23 mouse cellular contexts compared by ENCODE assay signal in the genomic region with DNA sequence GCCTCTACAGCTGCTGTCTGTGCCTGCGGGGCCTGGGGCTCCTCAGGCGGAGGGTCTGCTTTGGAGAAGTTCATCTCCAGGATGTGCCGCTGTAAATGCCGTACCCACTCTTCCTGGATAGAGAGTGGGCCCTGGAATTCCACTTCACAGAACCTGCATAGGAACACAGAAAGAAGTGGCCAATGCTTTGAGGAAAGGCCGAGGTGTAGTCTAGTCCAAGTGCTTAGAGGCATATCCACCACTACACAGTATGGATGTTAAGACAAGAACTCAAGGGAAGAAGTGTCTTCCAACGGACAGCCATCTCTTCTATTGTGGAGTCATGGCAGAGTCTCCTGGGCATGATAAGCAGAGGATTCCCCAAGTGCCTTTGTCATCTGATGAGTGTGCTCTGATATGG. TPM values are rescaled to one million over a fixed set of nuclear protein-coding genes. Genes with fewer than 3 reads are reported as not detected.
A peak's percentile ranks its signal among the peaks of the same experiment; 100 is the strongest.
DNase-seq lines count a peak whose midpoint lies in the region; ATAC-seq and TF ChIP-seq lines count a peak whose summit lies in the region.
"Had no signal": no experiment of that assay in that cellular context is flagged by ENCODE, and none has a peak within 500 bp of the region (broad histone marks: within the 10 kb centered on the region; RNA-seq: fewer than 3 reads in every experiment).

No protein-coding gene starts in this region.

- no peak overlapping the region for H3K27ac ChIP-seq in heart, embryonic 10.5 days
- no peak overlapping the region for H3K27ac ChIP-seq in midbrain, embryonic 11.5 days (ENCODE audit: low read depth, low read length)
- no peak overlapping the region for H3K27ac ChIP-seq in midbrain, embryonic 16.5 days (ENCODE audit: low read length)
- peak overlapping the region; percentile 37; the same call in 1 of the 2 replicates for H3K27ac ChIP-seq in ES-E14 (ENCODE audit: insufficient read depth, low read depth, low read length, poor library complexity, severe bottlenecking)
- H3K27ac ChIP-seq: embryonic facial prominence, embryonic 15.5 days; forebrain, embryonic 10.5 days; heart, adult 2 months had no signal

- no peaks in the 10 kb centered on the region for H3K27me3 ChIP-seq in heart, embryonic 10.5 days (ENCODE audit: insufficient read depth, poor library complexity, severe bottlenecking)
- no peaks in the 10 kb centered on the region for H3K27me3 ChIP-seq in midbrain, embryonic 11.5 days (ENCODE audit: control insufficient read depth, insufficient read depth, low read length)
- no peaks in the 10 kb centered on the region for H3K27me3 ChIP-seq in midbrain, embryonic 16.5 days (ENCODE audit: control insufficient read depth, insufficient read depth, low read depth, low read length)
- H3K27me3 ChIP-seq: embryonic facial prominence, embryonic 15.5 days; heart, embryonic 13.5 days; hindbrain, embryonic 15.5 days had no signal

- H3K36me3 ChIP-seq in heart, embryonic 10.5 days: peaks cover 66% of the 10 kb centered on the region
- peaks cover 35% of the 10 kb centered on the region for H3K36me3 ChIP-seq in midbrain, embryonic 11.5 days (ENCODE audit: control insufficient read depth, insufficient read depth, low read length)
- H3K36me3 ChIP-seq in midbrain, embryonic 16.5 days (ENCODE audit: control insufficient read depth, insufficient read depth, low read length): peaks cover 43% of the 10 kb centered on the region
- peaks cover 50% of the 10 kb centered on the region for H3K36me3 ChIP-seq in ES-E14 (ENCODE audit: control insufficient read depth, insufficient read depth, low read length, poor library complexity, severe bottlenecking)

- H3K4me2 ChIP-seq in midbrain, embryonic 11.5 days: no peak overlapping the region
- H3K4me2 ChIP-seq in midbrain, embryonic 16.5 days (ENCODE audit: low read length): no peak overlapping the region
- H3K4me2 ChIP-seq: embryonic facial prominence, embryonic 15.5 days; heart, embryonic 13.5 days; hindbrain, embryonic 15.5 days had no signal

- no peak overlapping the region for H3K4me3 ChIP-seq in heart, embryonic 10.5 days
- H3K4me3 ChIP-seq in midbrain, embryonic 11.5 days (ENCODE audit: low read depth, low read length): no peak overlapping the region
- H3K4me3 ChIP-seq in midbrain, embryonic 16.5 days (ENCODE audit: low read depth, low read length): no peak overlapping the region
- no peak overlapping the region for H3K4me3 ChIP-seq in ES-E14 (ENCODE audit: insufficient read depth in 1 of 2, low read depth in 1 of 2, low read length in 2 of 2, poor library complexity in 1 of 2, severe bottlenecking in 1 of 2)
- H3K4me3 ChIP-seq: embryonic facial prominence, embryonic 15.5 days; erythroblast, embryonic 14.5 days; forebrain, embryonic 10.5 days; heart, adult 2 months; heart, embryonic 13.5 days; hindbrain, embryonic 15.5 days had no signal

- DNase-seq in cerebellum, adult 11-12 months: peak; percentile 12
- DNase-seq in heart, embryonic 10.5 days (ENCODE audit: low spot score): peak; percentile 50
- DNase-seq in heart, postnatal 25 days (ENCODE audit: low spot score): no peak
- peak; percentile 53 for DNase-seq in midbrain, embryonic 11.5 days (ENCODE audit: low spot score, missing footprints)
- no peak for DNase-seq in ES-E14 (ENCODE audit: low read depth, low spot score)
- no peak for DNase-seq in lung, postnatal 36 days
- DNase-seq: adrenal gland, postnatal 10 days; B cell, adult 2 months; cerebellum, adult 18-20 months; embryo, embryonic 11 days; gastrocnemius, postnatal 10 days; heart, adult 2 months; heart, postnatal 4 days had no signal

- H3K4me1 ChIP-seq in heart, embryonic 10.5 days: peaks cover 9% of the 10 kb centered on the region; the same call in 1 of the 2 replicates
- peaks cover 2% of the 10 kb centered on the region for H3K4me1 ChIP-seq in midbrain, embryonic 11.5 days (ENCODE audit: control insufficient read depth, insufficient read depth, low read length)
- H3K4me1 ChIP-seq in midbrain, embryonic 16.5 days (ENCODE audit: control insufficient read depth, insufficient read depth, low read length): no peaks in the 10 kb centered on the region
- H3K4me1 ChIP-seq in ES-E14 (ENCODE audit: control insufficient read depth in 2 of 2, insufficient read depth in 2 of 2, low read length in 2 of 2, poor library complexity in 1 of 2): peaks cover 0 to 19% of the 10 kb centered on the region in 2 experiments; a peak in 3 of 4 replicates

- H3K9me3 ChIP-seq in heart, embryonic 10.5 days: no peaks in the 10 kb centered on the region
- H3K9me3 ChIP-seq in midbrain, embryonic 11.5 days (ENCODE audit: control insufficient read depth, low read length): no peaks in the 10 kb centered on the region
- no peaks in the 10 kb centered on the region for H3K9me3 ChIP-seq in midbrain, embryonic 16.5 days (replicated peaks; ENCODE audit: control insufficient read depth, low read length, poor library complexity, severe bottlenecking)
- H3K9me3 ChIP-seq in ES-E14 (ENCODE audit: control insufficient read depth, insufficient read depth, low read depth, low read length): no peaks in the 10 kb centered on the region
- H3K9me3 ChIP-seq: embryonic facial prominence, embryonic 15.5 days; forebrain, embryonic 10.5 days; heart, embryonic 13.5 days; hindbrain, embryonic 15.5 days had no signal

- WGBS in heart, embryonic 10.5 days: 84% methylated on average over 6 of the region's 6 CpGs
- 95% methylated on average over 6 of the region's 6 CpGs for WGBS in midbrain, embryonic 11.5 days
- WGBS in midbrain, embryonic 16.5 days: 96% methylated on average over 6 of the region's 6 CpGs

- H3K9ac ChIP-seq in midbrain, embryonic 11.5 days (ENCODE audit: low read length): no peak overlapping the region
- H3K9ac ChIP-seq in midbrain, embryonic 16.5 days (ENCODE audit: low read depth, low read length): no peak overlapping the region
- H3K9ac ChIP-seq in ES-E14 (ENCODE audit: insufficient read depth, low read depth, low read length, poor library complexity, severe bottlenecking): no peak overlapping the region
- H3K9ac ChIP-seq: embryonic facial prominence, embryonic 15.5 days; heart, embryonic 13.5 days; hindbrain, embryonic 15.5 days had no signal

- in situ Hi-C loops in ES-E14 (cut with MboI; ENCODE audit: low sequenced_read_pairs in 2 of 2, unreplicated experiment in 2 of 2): no loop called here

- intact Hi-C loops in heart, postnatal 25 days (cut with DNase I): no loop called here

- ATAC-seq in cerebellum, adult (ENCODE audit: insufficient number of reproducible peaks, low FRiP score, low TSS enrichment): no peak
- no peak for ATAC-seq in midbrain, embryonic 11.5 days (ENCODE audit: low FRiP score)
- ATAC-seq in midbrain, embryonic 16.5 days: no peak
- ATAC-seq: CD4-positive, CD25-positive, alpha-beta regulatory T cell, adult 4 months; forebrain, embryonic 16.5 days; inflammation-experienced regulatory T-cells, adult 6 months had no signal

TF ChIP-seq in ES-E14, 5 proteins besides CTCF, POLR2A, EP300 and RAD21:
- TF ChIP-seq CHD2 (IDR thresholded peaks at IDR 0.05; ENCODE audit: low read depth, low read length): no peak
- TF ChIP-seq ZNF384 (IDR thresholded peaks at IDR 0.05; ENCODE audit: low read depth, low read length): no peak
- no peak for TF ChIP-seq HCFC1 (IDR thresholded peaks at IDR 0.05; ENCODE audit: borderline replicate concordance, insufficient read depth, low read length)
- no peak for TF ChIP-seq ZC3H11A (IDR thresholded peaks at IDR 0.05; ENCODE audit: borderline replicate concordance, low read depth, low read length)
- TF ChIP-seq MAFK (IDR thresholded peaks at IDR 0.05; ENCODE audit: insufficient read depth, low read depth, low read length): no peak

RNA-seq across cellular contexts. Expression of gene Akap8l, which starts 4.6 kb away (rescaled TPM):
- polyA plus RNA-seq in heart, embryonic 10.5 days (2016; fragmentation: Nextera tagmentation; extraction: Ambion mirVana): 84.7 and 88.6 TPM in 2 replicates
- 10 to 100 TPM; 43.0 to 46.3 TPM for total RNA-seq in heart, postnatal 25 days (2021)
- polyA plus RNA-seq in midbrain, embryonic 11.5 days (2014; fragmentation: Nextera tagmentation; extraction: Ambion mirVana): 67.1 and 67.4 TPM in 2 replicates
- polyA plus RNA-seq in midbrain, embryonic 16.5 days (2015; fragmentation: Nextera tagmentation; extraction: Ambion mirVana): 160 and 166 TPM in 2 replicates
- 63.6 and 126 TPM in 2 replicates for total RNA-seq in ES-E14 (2012; rRNA removed)

RNA-seq across cellular contexts. Expression of gene Akap8, which starts 34.0 kb away (rescaled TPM):
- polyA plus RNA-seq in heart, embryonic 10.5 days (2016; fragmentation: Nextera tagmentation; extraction: Ambion mirVana): 100 and 115 TPM in 2 replicates
- 10 to 100 TPM; 37.2 to 51.5 TPM for total RNA-seq in heart, postnatal 25 days (2021)
- 53.0 and 55.4 TPM in 2 replicates for polyA plus RNA-seq in midbrain, embryonic 11.5 days (2014; fragmentation: Nextera tagmentation; extraction: Ambion mirVana)
- polyA plus RNA-seq in midbrain, embryonic 16.5 days (2015; fragmentation: Nextera tagmentation; extraction: Ambion mirVana): 101 and 109 TPM in 2 replicates
- 156 and 210 TPM in 2 replicates for total RNA-seq in ES-E14 (2012; rRNA removed)

RNA-seq across cellular contexts. Expression of gene Wiz, which starts 34.2 kb away (rescaled TPM):
- 17.9 and 21.8 TPM in 2 replicates for polyA plus RNA-seq in heart, embryonic 10.5 days (2016; fragmentation: Nextera tagmentation; extraction: Ambion mirVana)
- total RNA-seq in heart, postnatal 25 days (2021): 10 to 100 TPM; 18.1 to 20.2 TPM
- 33.7 and 36.9 TPM in 2 replicates for polyA plus RNA-seq in midbrain, embryonic 11.5 days (2014; fragmentation: Nextera tagmentation; extraction: Ambion mirVana)
- 41.3 and 41.4 TPM in 2 replicates for polyA plus RNA-seq in midbrain, embryonic 16.5 days (2015; fragmentation: Nextera tagmentation; extraction: Ambion mirVana)
- 10.4 and 12.4 TPM in 2 replicates for total RNA-seq in ES-E14 (2012; rRNA removed)

RNA-seq across cellular contexts. Expression of gene Rasal3, which starts 48.4 kb away (rescaled TPM):
- 1.2 and 2.3 TPM in 2 replicates for polyA plus RNA-seq in heart, embryonic 10.5 days (2016; fragmentation: Nextera tagmentation; extraction: Ambion mirVana)
- total RNA-seq in heart, postnatal 25 days (2021): 1 to 10 TPM in 1 of 2 experiments, under 1 TPM in 1; 0.91 to 1.3 TPM
- polyA plus RNA-seq in midbrain, embryonic 11.5 days (2014; fragmentation: Nextera tagmentation; extraction: Ambion mirVana): 0.52 and 0.70 TPM in 2 replicates
- polyA plus RNA-seq in midbrain, embryonic 16.5 days (2015; fragmentation: Nextera tagmentation; extraction: Ambion mirVana): 0.55 and 1.0 TPM in 2 replicates
- 0.76 and 1.2 TPM in 2 replicates for total RNA-seq in ES-E14 (2012; rRNA removed)

Comparison
In these comparisons a context has a peak if more than half of its experiments do, and no peak if none do; other contexts are left out.
1. DNase-seq: peak in cerebellum, adult 11-12 months (single experiment), heart, embryonic 10.5 days (single experiment) and midbrain, embryonic 11.5 days (single experiment); none in heart, postnatal 25 days (single experiment), ES-E14 (single experiment) and lung, postnatal 36 days (single experiment).